Mouse (Mus musculus): ENCODE data around the gene F830045P16Rik. TPM values are rescaled to one million over a fixed set of nuclear protein-coding genes. Genes with fewer than 3 reads are reported as not detected.

The F830045P16Rik gene
- polyA plus RNA-seq, 1 experiment, result not detected

- H3K27ac ChIP-seq (ENCODE audit: insufficient read depth, low read length), result no peak overlapping the region
- no peak overlapping the region for H3K4me3 ChIP-seq (ENCODE audit: low read depth, low read length)
- H3K9ac ChIP-seq (ENCODE audit: low read depth, poor library complexity, severe bottlenecking), result no peak overlapping the region
- TF ChIP-seq POLR2A (IDR thresholded peaks at IDR 0.05; ENCODE audit: insufficient read depth, low read length), result no peak
- no peak for TF ChIP-seq EP300 (IDR thresholded peaks at IDR 0.05; ENCODE audit: insufficient read depth, low read depth, low read length)
- TF ChIP-seq CTCF (IDR thresholded peaks at IDR 0.05; ENCODE audit: low read depth, low read length), result no peak
- H3K27me3 ChIP-seq (ENCODE audit: control insufficient read depth, insufficient read depth, low read length, poor library complexity, severe bottlenecking), result no peaks in the 10 kb centered on the region
- no peaks in the 10 kb centered on the region for H3K4me1 ChIP-seq (ENCODE audit: control insufficient read depth, insufficient read depth, low read length)
- H3K36me3 ChIP-seq (ENCODE audit: control insufficient read depth, insufficient read depth, low read length, poor library complexity, severe bottlenecking), result no peaks in the 10 kb centered on the region
- no peaks in the 10 kb centered on the region for H3K9me3 ChIP-seq (replicated peaks; ENCODE audit: control insufficient read depth, insufficient read depth, low read length, poor library complexity, severe bottlenecking)
These were observed 112.7 kb downstream of the F830045P16Rik start for GRCm38 (mm10) chr2:129423741-129424140.

GRCm38 (mm10) chr2:129420897-129421561, 115.4 kb downstream of the F830045P16Rik start:
- no peaks in the 10 kb centered on the region for H3K9me3 ChIP-seq (replicated peaks; ENCODE audit: control insufficient read depth, insufficient read depth, low read length, poor library complexity, severe bottlenecking)
- no peaks in the 10 kb centered on the region for H3K27me3 ChIP-seq (ENCODE audit: control insufficient read depth, insufficient read depth, low read length, poor library complexity, severe bottlenecking)
- no peak for TF ChIP-seq POLR2A (IDR thresholded peaks at IDR 0.05; ENCODE audit: insufficient read depth, low read length)
- TF ChIP-seq EP300 (IDR thresholded peaks at IDR 0.05; ENCODE audit: insufficient read depth, low read depth, low read length), result peak; percentile 66
- no peaks in the 10 kb centered on the region for H3K4me1 ChIP-seq (ENCODE audit: control insufficient read depth, insufficient read depth, low read length)
- H3K36me3 ChIP-seq (ENCODE audit: control insufficient read depth, insufficient read depth, low read length, poor library complexity, severe bottlenecking), result no peaks in the 10 kb centered on the region
- no peak overlapping the region for H3K27ac ChIP-seq (ENCODE audit: insufficient read depth, low read length)
- H3K9ac ChIP-seq (ENCODE audit: low read depth, poor library complexity, severe bottlenecking), result no peak overlapping the region
- no peak overlapping the region for H3K4me3 ChIP-seq (ENCODE audit: low read depth, low read length)

DNA sequence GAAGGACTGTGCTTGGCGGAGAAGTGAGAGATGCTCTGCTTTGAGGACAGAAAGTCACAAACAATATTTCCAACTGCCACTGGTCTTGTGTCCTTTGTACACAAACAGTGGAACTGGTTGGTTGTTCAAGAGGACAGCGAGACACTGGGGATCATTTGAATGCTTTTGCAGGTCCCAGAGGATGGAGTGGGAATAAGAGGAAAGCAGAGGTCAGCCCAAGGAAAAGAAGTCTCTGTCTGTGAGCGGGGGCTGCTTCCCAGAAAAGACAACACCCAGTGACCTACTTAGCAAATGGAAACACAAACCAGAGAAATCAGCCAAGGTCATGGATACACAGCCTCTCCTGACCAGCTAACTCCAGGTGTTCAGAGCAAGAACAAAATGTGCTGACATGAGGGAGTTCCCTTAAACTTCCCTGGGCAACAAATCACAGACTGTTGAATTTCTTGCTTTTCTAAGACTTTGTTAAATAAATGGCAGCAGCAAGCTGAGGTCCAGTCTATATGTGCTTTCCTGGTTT, 117.0 kb downstream of the F830045P16Rik start:
- TF ChIP-seq CTCF (IDR thresholded peaks at IDR 0.05; ENCODE audit: low read depth, low read length), result no peak
- no peak for TF ChIP-seq POLR2A (IDR thresholded peaks at IDR 0.05; ENCODE audit: insufficient read depth, low read length)
- Histone ChIP-seq H3K36me3 (ENCODE audit: control insufficient read depth, insufficient read depth, low read length, poor library complexity, severe bottlenecking) (no peaks in the 10 kb centered on the region), H3K9me3 (replicated peaks; ENCODE audit: control insufficient read depth, insufficient read depth, low read length, poor library complexity, severe bottlenecking) (no peaks in the 10 kb centered on the region), H3K4me1 (ENCODE audit: control insufficient read depth, insufficient read depth, low read length) (no peaks in the 10 kb centered on the region), H3K27me3 (ENCODE audit: control insufficient read depth, insufficient read depth, low read length, poor library complexity, severe bottlenecking) (no peaks in the 10 kb centered on the region), H3K9ac (ENCODE audit: low read depth, poor library complexity, severe bottlenecking) (no peak overlapping the region), H3K27ac (ENCODE audit: insufficient read depth, low read length) (no peak overlapping the region), H3K4me3 (ENCODE audit: low read depth, low read length) (no peak overlapping the region)

DNA sequence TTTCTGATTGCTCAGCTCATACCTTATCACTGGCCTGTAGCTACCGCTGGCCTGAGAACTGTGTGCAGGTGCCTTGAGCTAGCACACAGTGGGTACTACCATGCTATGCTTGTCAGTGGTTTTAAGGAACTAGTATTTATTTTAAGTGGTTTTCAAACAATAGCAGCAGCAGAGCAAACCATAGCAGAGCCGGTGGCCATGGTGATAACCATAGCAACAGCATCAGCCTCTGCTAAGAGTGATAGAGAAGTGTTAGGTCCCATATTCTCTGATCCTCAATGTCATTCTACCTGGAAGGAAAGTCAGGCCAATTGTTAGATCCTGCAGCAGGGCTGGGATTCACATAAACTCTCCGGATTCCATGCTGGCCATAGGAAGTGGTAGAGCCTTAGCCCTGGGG, 121.8 kb downstream of the F830045P16Rik start:
- Histone ChIP-seq H3K9me3 (replicated peaks; ENCODE audit: control insufficient read depth, insufficient read depth, low read length, poor library complexity, severe bottlenecking) (no peaks in the 10 kb centered on the region), H3K4me3 (ENCODE audit: low read depth, low read length) (no peak overlapping the region), H3K4me1 (ENCODE audit: control insufficient read depth, insufficient read depth, low read length) (no peaks in the 10 kb centered on the region), H3K27ac (ENCODE audit: insufficient read depth, low read length) (no peak overlapping the region), H3K27me3 (ENCODE audit: control insufficient read depth, insufficient read depth, low read length, poor library complexity, severe bottlenecking) (no peaks in the 10 kb centered on the region), H3K9ac (ENCODE audit: low read depth, poor library complexity, severe bottlenecking) (no peak overlapping the region), H3K36me3 (ENCODE audit: control insufficient read depth, insufficient read depth, low read length, poor library complexity, severe bottlenecking) (no peaks in the 10 kb centered on the region)
- no peak for TF ChIP-seq CTCF (IDR thresholded peaks at IDR 0.05; ENCODE audit: low read depth, low read length)

DNA sequence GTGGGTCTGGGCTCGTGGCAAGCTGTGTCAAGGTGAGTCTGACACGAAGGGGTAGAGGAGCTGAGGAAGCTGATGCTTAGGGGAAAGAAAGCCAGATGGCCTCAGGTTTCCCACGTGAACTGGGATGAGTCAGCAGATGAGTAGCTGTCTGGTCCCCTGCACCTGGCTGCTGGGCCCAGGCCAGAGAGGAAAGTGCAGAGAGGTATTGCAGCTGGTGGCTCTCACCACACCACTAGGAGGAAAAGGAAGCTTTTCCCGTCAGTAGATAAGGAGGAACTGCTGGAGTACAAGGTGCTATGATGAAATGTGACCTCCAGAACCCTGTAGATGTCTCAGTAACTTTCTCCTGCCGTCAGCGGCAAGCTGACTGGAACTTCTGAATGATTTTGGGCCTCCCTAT, 122.9 kb downstream of the F830045P16Rik start:
- Histone ChIP-seq H3K27ac (ENCODE audit: insufficient read depth, low read length) (no peak overlapping the region), H3K4me3 (ENCODE audit: low read depth, low read length) (no peak overlapping the region), H3K9me3 (replicated peaks; ENCODE audit: control insufficient read depth, insufficient read depth, low read length, poor library complexity, severe bottlenecking) (no peaks in the 10 kb centered on the region), H3K27me3 (ENCODE audit: control insufficient read depth, insufficient read depth, low read length, poor library complexity, severe bottlenecking) (no peaks in the 10 kb centered on the region), H3K4me1 (ENCODE audit: control insufficient read depth, insufficient read depth, low read length) (no peaks in the 10 kb centered on the region), H3K9ac (ENCODE audit: low read depth, poor library complexity, severe bottlenecking) (no peak overlapping the region), H3K36me3 (ENCODE audit: control insufficient read depth, insufficient read depth, low read length, poor library complexity, severe bottlenecking) (no peaks in the 10 kb centered on the region)
- TF ChIP-seq POLR2A (IDR thresholded peaks at IDR 0.05; ENCODE audit: insufficient read depth, low read length), result no peak
- no peak for TF ChIP-seq CTCF (IDR thresholded peaks at IDR 0.05; ENCODE audit: low read depth, low read length)
- TF ChIP-seq EP300 (IDR thresholded peaks at IDR 0.05; ENCODE audit: insufficient read depth, low read depth, low read length), result no peak

- TF ChIP-seq EP300 (IDR thresholded peaks at IDR 0.05; ENCODE audit: insufficient read depth, low read depth, low read length) (no peak), CTCF (IDR thresholded peaks at IDR 0.05; ENCODE audit: low read depth, low read length) (no peak), POLR2A (IDR thresholded peaks at IDR 0.05; ENCODE audit: insufficient read depth, low read length) (no peak)
- Histone ChIP-seq H3K4me3 (ENCODE audit: low read depth, low read length) (no peak overlapping the region), H3K27ac (ENCODE audit: insufficient read depth, low read length) (no peak overlapping the region), H3K9me3 (replicated peaks; ENCODE audit: control insufficient read depth, insufficient read depth, low read length, poor library complexity, severe bottlenecking) (no peaks in the 10 kb centered on the region; the same call in 1 of the 2 replicates), H3K4me1 (ENCODE audit: control insufficient read depth, insufficient read depth, low read length) (no peaks in the 10 kb centered on the region), H3K27me3 (ENCODE audit: control insufficient read depth, insufficient read depth, low read length, poor library complexity, severe bottlenecking) (no peaks in the 10 kb centered on the region), H3K36me3 (ENCODE audit: control insufficient read depth, insufficient read depth, low read length, poor library complexity, severe bottlenecking) (no peaks in the 10 kb centered on the region), H3K9ac (ENCODE audit: low read depth, poor library complexity, severe bottlenecking) (no peak overlapping the region)
These were observed 124.8 kb downstream of the F830045P16Rik start for GRCm38 (mm10) chr2:129411651-129412050.

Measured in ES-Bruce4 (cell line).